Mouse (Mus musculus) liver, postnatal 0 days (tissue): Measurements from ENCODE around the gene Trim39. TPM values are rescaled to one million over a fixed set of nuclear protein-coding genes. Genes with fewer than 3 reads are reported as not detected.
"Not testable (repeated sequence)": the region's sequence is repeated elsewhere in the genome, so short reads cannot be mapped to it uniquely, and the experiment has no call there.

Experiments
- ATAC-seq: fragments of 200-750 bp; cut with Nextera tagmentation; 2 replicates; pipeline ENCODE4 v1.8.0; 2017; ENCODE audit warnings: mild to moderate bottlenecking, moderate library complexity
- DNase-seq: peaks from one replicate; pipeline ENCODE4 v3.0.0-alpha.2; 2016
- H3K27ac ChIP-seq: fragments of 300-500 bp; sonication (generic); 2 replicates; pipeline ENCODE4 v1.5.1; 2014; ENCODE audit warnings: antibody characterized with exemption, moderate library complexity, mild to moderate bottlenecking, low read depth
- H3K27me3 ChIP-seq: fragments of 300-500 bp; sonication (generic); 2 replicates; pipeline ENCODE4 v1.6.1; 2014; ENCODE audit warnings: low read length, control low read depth, mixed read lengths; ENCODE audit not compliant: insufficient read depth
- H3K36me3 ChIP-seq: fragments of 300-500 bp; sonication (generic); replicated peaks from 2 replicates; pipeline ENCODE4 v1.6.1; 2014; ENCODE audit warnings: mild to moderate bottlenecking, control low read depth, low read length, moderate library complexity, mixed read lengths; ENCODE audit not compliant: insufficient read depth
- H3K4me1 ChIP-seq: fragments of 300-500 bp; sonication (generic); 2 replicates; pipeline ENCODE4 v1.6.1; 2014; ENCODE audit warnings: antibody characterized with exemption, mild to moderate bottlenecking, control low read depth; ENCODE audit not compliant: insufficient read depth
- H3K4me2 ChIP-seq: fragments of 300-500 bp; sonication (generic); 2 replicates; pipeline ENCODE4 v1.6.1; 2014; ENCODE audit warnings: low read depth, mild to moderate bottlenecking, low read length, moderate library complexity, mixed read lengths
- H3K4me3 ChIP-seq: fragments of 300-500 bp; sonication (generic); 2 replicates; pipeline ENCODE4 v1.5.1; 2014; ENCODE audit warnings: low read depth, low read length
- H3K9ac ChIP-seq: fragments of 300-500 bp; sonication (generic); replicated peaks from 2 replicates; pipeline ENCODE4 v1.6.1; 2014; ENCODE audit warnings: mild to moderate bottlenecking, moderate library complexity
- H3K9me3 ChIP-seq: fragments of 300-500 bp; sonication (generic); 2 replicates; pipeline ENCODE4 v1.6.1; 2016; ENCODE audit warnings: mild to moderate bottlenecking, control low read depth, low read length, mixed read lengths
- CTCF ChIP-seq: sonication (generic); IDR thresholded peaks from 2 replicates; pipeline ENCODE4 v1.5.1; 2016; ENCODE audit warnings: antibody characterized with exemption, low read depth
- EP300 ChIP-seq: IDR thresholded peaks from 2 replicates; pipeline ENCODE4 v1.6.1; 2016; ENCODE audit warnings: antibody characterized with exemption, low read depth, mild to moderate bottlenecking
- WGBS: fragments of 180-500 bp; shearing (Covaris S2); extraction: QIAGEN DNeasy Blood & Tissue Kit; methylation state at CpG from one replicate; pipeline ENCODE4 v1.1.7; 2014; ENCODE audit not compliant: insufficient replicate concordance; 5-methylcytosine and 5-hydroxymethylcytosine counted together
- polyA plus RNA-seq: library from polyadenylated mRNA; unstranded; fragments of >200 nt; fragmentation: Nextera tagmentation; extraction: Ambion mirVana; gene quantifications from 2 replicates; pipeline ENCODE4 v1.2.1, GENCODE M21; 2015

Gene Trim39
- polyA plus RNA-seq, 1 experiment from 2014 or later, result 3.6 TPM

- ATAC-seq (no peak; the same call in 1 of the 2 replicates), DNase-seq (peak; percentile 29)
- no peak overlapping the region for H3K27ac ChIP-seq
- no peak overlapping the region for H3K9ac ChIP-seq
- H3K9me3 ChIP-seq, result no peaks in the 10 kb centered on the region
- WGBS, result 5% methylated on average over 25 of the region's 25 CpGs
- no peaks in the 10 kb centered on the region for H3K36me3 ChIP-seq
- H3K4me2 ChIP-seq, result peak overlapping the region; percentile 51
- peaks cover 3% of the 10 kb centered on the region; the same call in 1 of the 2 replicates for H3K4me1 ChIP-seq
- H3K4me3 ChIP-seq, result no peak overlapping the region
- TF ChIP-seq EP300, result no peak
- TF ChIP-seq CTCF, result no peak
- peaks cover 11% of the 10 kb centered on the region; the same call in 1 of the 2 replicates for H3K27me3 ChIP-seq
These were observed 19.7 kb downstream of the Trim39 start for GRCm38 (mm10) chr17:36252250-36252876.

DNA sequence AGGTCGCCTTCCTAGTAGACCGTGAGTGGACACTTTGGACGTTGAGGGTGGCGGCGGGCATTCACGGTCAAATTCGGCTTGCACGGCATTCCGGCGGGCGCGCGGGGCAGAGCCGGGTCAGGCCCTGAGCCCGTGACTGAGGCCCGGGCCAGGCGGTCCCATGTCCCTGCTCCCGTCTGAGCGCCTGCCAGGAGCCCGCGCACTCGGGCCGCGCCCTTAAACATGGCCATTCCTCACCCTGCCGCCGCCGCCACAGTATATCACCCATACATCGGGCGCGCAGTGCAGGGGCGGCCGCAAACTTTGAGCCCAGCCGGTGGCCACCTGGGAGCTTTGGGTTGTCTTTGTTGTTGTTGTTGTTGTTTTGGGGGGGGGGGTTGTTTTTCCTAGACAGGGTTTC is 23.2 kb downstream of the Trim39 start:
- H3K36me3 ChIP-seq, result no peaks in the 10 kb centered on the region
- peaks cover 11% of the 10 kb centered on the region; the same call in 1 of the 2 replicates for H3K27me3 ChIP-seq
- no peak overlapping the region for H3K27ac ChIP-seq
- no peaks in the 10 kb centered on the region for H3K4me1 ChIP-seq
- no peak overlapping the region for H3K4me3 ChIP-seq
- H3K9me3 ChIP-seq, result no peaks in the 10 kb centered on the region
- H3K4me2 ChIP-seq, result no peak overlapping the region; the same call in 1 of the 2 replicates
- ATAC-seq (no peak), DNase-seq (no peak)
- TF ChIP-seq CTCF (no peak), EP300 (no peak)
- WGBS, result 29% methylated on average over 26 of the region's 33 CpGs
- H3K9ac ChIP-seq, result no peak overlapping the region

DNA sequence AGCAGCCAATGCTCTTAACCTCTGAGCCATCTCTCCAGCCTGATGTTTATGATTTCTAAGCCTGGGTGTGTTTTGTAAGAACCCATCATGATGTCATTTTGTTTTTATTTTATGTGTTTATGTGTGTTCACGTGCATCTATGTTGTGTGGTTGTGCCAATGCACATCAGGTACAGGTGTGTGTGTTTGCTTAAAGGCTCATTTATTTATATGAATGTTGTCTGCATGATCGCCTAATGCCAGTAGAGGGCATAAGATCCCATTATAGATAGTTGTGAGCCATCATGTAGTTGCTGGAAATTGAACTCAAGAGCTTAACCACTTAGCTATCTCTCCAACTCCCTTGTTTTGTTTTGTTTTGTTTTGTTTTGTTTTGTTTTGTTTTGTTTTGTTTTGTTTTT is 26.3 kb downstream of the Trim39 start:
- WGBS, result 71% methylated on average over 2 of the region's 2 CpGs
- H3K9ac ChIP-seq, result no peak overlapping the region
- no peaks in the 10 kb centered on the region for H3K9me3 ChIP-seq
- H3K36me3 ChIP-seq, result no peaks in the 10 kb centered on the region
- ATAC-seq (no peak), DNase-seq (no peak)
- peaks cover 11% of the 10 kb centered on the region; the same call in 1 of the 2 replicates for H3K27me3 ChIP-seq
- no peak overlapping the region for H3K4me3 ChIP-seq
- H3K4me2 ChIP-seq, result no peak overlapping the region
- H3K27ac ChIP-seq, result no peak overlapping the region
- H3K4me1 ChIP-seq, result no peaks in the 10 kb centered on the region
- TF ChIP-seq EP300, result no peak
- TF ChIP-seq CTCF, result peak; percentile 20; the same call in 1 of the 2 replicates

DNA sequence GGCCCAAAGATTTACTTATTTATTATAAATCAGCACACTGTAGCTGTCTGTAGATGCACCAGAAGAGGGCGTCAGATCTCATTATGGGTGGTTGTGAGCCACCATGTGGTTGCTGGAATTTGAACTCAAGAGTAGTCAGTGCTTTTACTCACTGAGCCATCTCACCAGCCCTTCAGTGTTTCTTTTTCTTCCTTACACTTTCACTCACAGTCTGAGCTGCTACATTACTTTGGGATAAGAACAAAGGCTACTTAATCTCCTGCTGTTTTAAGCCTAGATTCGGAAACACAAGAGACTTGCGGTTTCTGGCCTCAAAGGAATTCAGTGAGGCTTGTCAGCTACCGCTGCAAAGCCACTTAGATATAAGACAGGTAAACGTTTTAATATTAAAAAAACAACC is 28.0 kb downstream of the Trim39 start:
- Histone ChIP-seq H3K27me3 (peaks cover 6% of the 10 kb centered on the region; the same call in 1 of the 2 replicates), H3K4me1 (no peaks in the 10 kb centered on the region), H3K9ac (no peak overlapping the region), H3K9me3 (no peaks in the 10 kb centered on the region), H3K4me3 (no peak overlapping the region), H3K4me2 (no peak overlapping the region), H3K27ac (no peak overlapping the region), H3K36me3 (no peaks in the 10 kb centered on the region)
- WGBS, result 50% methylated on average over 5 of the region's 5 CpGs
- no peak for DNase-seq
- ATAC-seq, result no peak
- TF ChIP-seq EP300 (no peak), CTCF (no peak)

DNA sequence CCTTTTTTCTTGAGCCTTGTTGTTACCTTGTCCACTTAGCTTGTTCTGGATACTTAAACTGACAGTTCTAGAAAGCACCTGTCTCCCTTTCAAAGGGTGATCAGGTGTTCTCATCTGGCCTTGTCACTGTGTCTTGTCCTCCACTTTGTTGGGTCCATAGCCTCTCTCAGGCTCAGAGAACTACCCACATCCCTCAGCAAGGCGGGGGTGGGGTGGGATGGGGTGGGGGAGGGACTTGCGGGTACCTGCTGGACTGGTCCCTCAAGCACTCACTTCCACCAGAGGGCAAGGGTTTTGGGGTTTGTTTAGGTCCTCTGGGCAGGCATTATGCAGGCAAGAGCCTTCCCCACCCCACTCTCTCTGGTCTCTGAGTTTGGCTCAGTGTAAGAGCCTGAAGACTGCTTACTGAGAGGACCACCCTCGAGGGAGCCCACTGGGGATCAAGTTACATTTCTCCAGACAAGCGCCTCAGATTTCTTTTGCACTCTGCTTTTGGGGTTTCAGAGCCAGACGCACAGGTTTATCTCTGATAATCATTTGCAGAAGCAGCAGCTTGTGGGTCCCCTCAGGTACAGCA is 31.3 kb downstream of the Trim39 start:
- ATAC-seq, result no peak
- H3K9ac ChIP-seq, result no peak overlapping the region
- 18% methylated on average over 5 of the region's 5 CpGs for WGBS
- no peak overlapping the region for H3K4me3 ChIP-seq
- H3K4me1 ChIP-seq, result peaks cover 3% of the 10 kb centered on the region; the same call in 1 of the 2 replicates
- TF ChIP-seq EP300, result no peak
- TF ChIP-seq CTCF, result no peak
- no peak overlapping the region for H3K27ac ChIP-seq
- DNase-seq, result no peak
- no peaks in the 10 kb centered on the region for H3K9me3 ChIP-seq
- no peaks in the 10 kb centered on the region for H3K36me3 ChIP-seq
- H3K4me2 ChIP-seq, result no peak overlapping the region
- peaks cover 18% of the 10 kb centered on the region for H3K27me3 ChIP-seq

DNA sequence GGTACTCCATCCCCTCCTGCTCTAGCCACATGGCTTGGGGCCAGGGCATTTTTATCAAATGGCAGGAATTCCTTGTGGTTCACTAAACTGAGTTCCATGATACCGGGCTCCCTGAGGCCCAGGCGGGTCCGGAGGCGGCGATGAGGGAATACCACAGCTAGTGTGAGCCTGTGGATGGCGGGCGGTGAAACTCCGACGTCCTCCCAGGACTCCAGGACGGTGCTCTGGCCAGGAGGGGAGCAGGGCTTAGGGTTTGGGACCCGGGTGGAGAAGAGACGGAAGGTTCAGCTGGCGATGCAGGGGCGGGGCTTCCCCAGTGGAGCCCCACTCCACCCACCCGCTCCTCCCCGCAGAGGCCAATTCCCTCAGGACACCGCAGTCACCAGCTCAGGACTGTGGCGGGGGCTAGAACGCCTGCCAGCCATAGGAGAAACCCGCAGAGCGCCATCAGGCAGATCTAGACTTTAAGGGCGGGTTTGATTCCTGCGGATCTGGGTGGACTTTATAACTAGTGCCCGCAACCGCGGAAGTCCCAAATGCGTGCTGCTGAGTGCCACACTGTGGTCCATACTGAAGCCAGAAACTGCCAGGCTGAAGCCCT is 34.6 kb downstream of the Trim39 start:
- TF ChIP-seq EP300, result no peak
- no peak for TF ChIP-seq CTCF
- peaks cover 26% of the 10 kb centered on the region for H3K27me3 ChIP-seq
- H3K4me1 ChIP-seq, result peaks cover 3% of the 10 kb centered on the region; the same call in 1 of the 2 replicates
- ATAC-seq, result no peak
- peak overlapping the region; percentile 19; the same call in 1 of the 2 replicates for H3K4me3 ChIP-seq
- no peak for DNase-seq
- H3K9me3 ChIP-seq, result no peaks in the 10 kb centered on the region
- H3K27ac ChIP-seq, result no peak overlapping the region
- H3K9ac ChIP-seq, result no peak overlapping the region
- peak overlapping the region; percentile 57 for H3K4me2 ChIP-seq
- WGBS, result 6% methylated on average over 27 of the region's 27 CpGs
- no peaks in the 10 kb centered on the region for H3K36me3 ChIP-seq

- H3K9me3 ChIP-seq, DNase-seq, H3K4me3 ChIP-seq, ATAC-seq, H3K4me2 ChIP-seq, H3K4me1 ChIP-seq, H3K27ac ChIP-seq, H3K36me3 ChIP-seq, H3K9ac ChIP-seq: not testable (repeated sequence)
- 9% methylated on average over 8 of the region's 9 CpGs for WGBS
- peaks cover 30% of the 10 kb centered on the region for H3K27me3 ChIP-seq
These were observed 36.7 kb downstream of the Trim39 start for GRCm38 (mm10) chr17:36235300-36235699.
